Mouse (Mus musculus) embryonic facial prominence, embryonic 14.5 days (tissue): ENCODE measurements around the gene Slc30a2. TPM values are rescaled to one million over a fixed set of nuclear protein-coding genes. Genes with fewer than 3 reads are reported as not detected.
A peak's percentile ranks its signal among the peaks of the same experiment; 100 is the strongest.

Experiments
- ATAC-seq: fragments of 200-750 bp; cut with Nextera tagmentation; 2 replicates; pipeline ENCODE4 v1.8.0; 2017; ENCODE audit warnings: low read depth, moderate number of reproducible peaks, moderate TSS enrichment
- DNase-seq: peaks from one replicate; pipeline ENCODE4 v3.0.0-alpha.2; 2015; ENCODE audit warnings: low spot score
- H3K27ac ChIP-seq: fragments of 300-500 bp; sonication (generic); replicated peaks from 2 replicates; pipeline ENCODE4 v1.5.1; 2014; ENCODE audit warnings: low read depth, mild to moderate bottlenecking, low read length, moderate library complexity
- H3K27me3 ChIP-seq: fragments of 300-500 bp; sonication (generic); replicated peaks from 2 replicates; pipeline ENCODE4 v1.6.1; 2014; ENCODE audit warnings: low read length; ENCODE audit not compliant: control insufficient read depth, insufficient read depth
- H3K36me3 ChIP-seq: fragments of 300-500 bp; sonication (generic); 2 replicates; pipeline ENCODE4 v1.6.1; 2014; ENCODE audit warnings: low read length, mixed read lengths; ENCODE audit not compliant: control insufficient read depth, insufficient read depth
- H3K4me1 ChIP-seq: fragments of 300-500 bp; sonication (generic); 2 replicates; pipeline ENCODE4 v1.6.1; 2014; ENCODE audit warnings: antibody characterized with exemption, low read length; ENCODE audit not compliant: control insufficient read depth, insufficient read depth
- H3K4me2 ChIP-seq: fragments of 300-500 bp; sonication (generic); 2 replicates; pipeline ENCODE4 v1.6.1; 2014; ENCODE audit warnings: low read depth, mild to moderate bottlenecking, low read length, moderate library complexity, mixed read lengths
- H3K4me3 ChIP-seq: fragments of 300-500 bp; sonication (generic); 2 replicates; pipeline ENCODE4 v1.5.1; 2014; ENCODE audit warnings: low read depth, mild to moderate bottlenecking, low read length
- H3K9ac ChIP-seq: fragments of 300-500 bp; sonication (generic); 2 replicates; pipeline ENCODE4 v1.6.1; 2014; ENCODE audit warnings: low read depth, mild to moderate bottlenecking, low read length, moderate library complexity, mixed read lengths
- H3K9me3 ChIP-seq: fragments of 300-500 bp; sonication (generic); 2 replicates; pipeline ENCODE4 v1.6.1; 2016; ENCODE audit warnings: low read length; ENCODE audit not compliant: control insufficient read depth
- WGBS: fragments of 180-500 bp; shearing (Covaris S2); extraction: QIAGEN DNeasy Blood & Tissue Kit; methylation state at CpG from one replicate; pipeline ENCODE4 v1.1.7; 2014; 5-methylcytosine and 5-hydroxymethylcytosine counted together
- polyA plus RNA-seq: library from polyadenylated mRNA; unstranded; fragments of >200 nt; fragmentation: Nextera tagmentation; extraction: Ambion mirVana; gene quantifications from 2 replicates; pipeline ENCODE4 v1.2.1, GENCODE M21; 2014

The Slc30a2 gene
- polyA plus RNA-seq, 1 experiment from 2014 or later = 0.42 TPM

- H3K4me1 ChIP-seq = no peaks in the 10 kb centered on the region
- no peak overlapping the region for H3K4me3 ChIP-seq
- no peaks in the 10 kb centered on the region for H3K27me3 ChIP-seq
- no peak overlapping the region for H3K9ac ChIP-seq
- no peak for ATAC-seq
- no peaks in the 10 kb centered on the region for H3K36me3 ChIP-seq
- H3K4me2 ChIP-seq = no peak overlapping the region
- 78% methylated on average over 1 of the region's 1 CpGs for WGBS
- no peak for DNase-seq
- no peak overlapping the region for H3K27ac ChIP-seq
- H3K9me3 ChIP-seq = 0 out of 2 replicates have a peak, but pooled peaks cover 5% of the 10 kb centered on the region
These were observed 48.7 kb downstream of the Slc30a2 start for GRCm38 (mm10) chr4:134391636-134392035.

- no peak overlapping the region for H3K4me3 ChIP-seq
- peak overlapping the region; percentile 11; the same call in 1 of the 2 replicates for H3K4me2 ChIP-seq
- ATAC-seq (no peak), DNase-seq (peak; percentile 85)
- H3K9me3 ChIP-seq = 0 out of 2 replicates have a peak, but pooled peaks cover 5% of the 10 kb centered on the region
- H3K27me3 ChIP-seq = no peaks in the 10 kb centered on the region
- no peak overlapping the region for H3K27ac ChIP-seq
- H3K9ac ChIP-seq = no peak overlapping the region
- WGBS = 20% methylated on average over 7 of the region's 8 CpGs
- 0 out of 2 replicates have a peak, but pooled peaks cover 5% of the 10 kb centered on the region for H3K4me1 ChIP-seq
- H3K36me3 ChIP-seq = no peaks in the 10 kb centered on the region
These were observed 49.6 kb downstream of the Slc30a2 start for GRCm38 (mm10) chr4:134392595-134392994.

GRCm38 (mm10) chr4:134393026-134393425, 50.0 kb downstream of the Slc30a2 start:
- Histone ChIP-seq H3K36me3 (no peaks in the 10 kb centered on the region), H3K4me3 (no peak overlapping the region), H3K9ac (no peak overlapping the region), H3K9me3 (0 out of 2 replicates have a peak, but pooled peaks cover 5% of the 10 kb centered on the region), H3K4me1 (0 out of 2 replicates have a peak, but pooled peaks cover 6% of the 10 kb centered on the region), H3K27ac (no peak overlapping the region), H3K4me2 (no peak overlapping the region; the same call in 1 of the 2 replicates), H3K27me3 (no peaks in the 10 kb centered on the region)
- ATAC-seq (no peak), DNase-seq (peak; percentile 57)
- 26% methylated on average over 12 of the region's 12 CpGs for WGBS

GRCm38 (mm10) chr4:134395142-134395541, 52.2 kb downstream of the Slc30a2 start:
- no peak overlapping the region for H3K9ac ChIP-seq
- H3K9me3 ChIP-seq = 0 out of 2 replicates have a peak, but pooled peaks cover 5% of the 10 kb centered on the region
- ATAC-seq (no peak), DNase-seq (no peak)
- no peaks in the 10 kb centered on the region for H3K27me3 ChIP-seq
- no peaks in the 10 kb centered on the region for H3K36me3 ChIP-seq
- H3K4me2 ChIP-seq = no peak overlapping the region
- WGBS = 92% methylated on average over 7 of the region's 7 CpGs
- 0 out of 2 replicates have a peak, but pooled peaks cover 6% of the 10 kb centered on the region for H3K4me1 ChIP-seq
- H3K27ac ChIP-seq = no peak overlapping the region
- H3K4me3 ChIP-seq = no peak overlapping the region

GRCm38 (mm10) chr4:134395977-134396825, 53.2 kb downstream of the Slc30a2 start, which contains the start of gene Pafah2:
Gene Pafah2 (plus strand): TSS chr4:134396320.
- ATAC-seq (peak; percentile 99), DNase-seq (peak; percentile 100)
- H3K4me1 ChIP-seq = peaks cover 13% of the 10 kb centered on the region
- H3K36me3 ChIP-seq = no peaks in the 10 kb centered on the region
- H3K9me3 ChIP-seq = 0 out of 2 replicates have a peak, but pooled peaks cover 5% of the 10 kb centered on the region
- no peaks in the 10 kb centered on the region for H3K27me3 ChIP-seq
- peak within 1 kb of the TSS; percentile 67 for H3K9ac ChIP-seq
- H3K27ac ChIP-seq = peak within 1 kb of the TSS; percentile 84
- H3K4me3 ChIP-seq = peak within 1 kb of the TSS; percentile 65
- peak within 1 kb of the TSS; percentile 95 for H3K4me2 ChIP-seq
- WGBS = under 1% methylated on average over 31 of the region's 31 CpGs

GRCm38 (mm10) chr4:134397121-134397520, 54.1 kb downstream of the Slc30a2 start:
- DNase-seq = peak; percentile 64
- H3K9ac ChIP-seq = peak overlapping the region; percentile 67
- peak overlapping the region; percentile 65 for H3K27ac ChIP-seq
- no peaks in the 10 kb centered on the region for H3K27me3 ChIP-seq
- no peaks in the 10 kb centered on the region for H3K36me3 ChIP-seq
- H3K4me2 ChIP-seq = peak overlapping the region; percentile 95
- no peaks in the 10 kb centered on the region for H3K9me3 ChIP-seq
- no peak for ATAC-seq
- H3K4me1 ChIP-seq = peaks cover 14% of the 10 kb centered on the region
- 8% methylated on average over 7 of the region's 7 CpGs for WGBS
- H3K4me3 ChIP-seq = peak overlapping the region; percentile 65

GRCm38 (mm10) chr4:134397732-134398131, 54.8 kb downstream of the Slc30a2 start:
- Histone ChIP-seq H3K36me3 (no peaks in the 10 kb centered on the region), H3K27ac (no peak overlapping the region), H3K4me1 (peaks cover 14% of the 10 kb centered on the region), H3K27me3 (no peaks in the 10 kb centered on the region), H3K9ac (no peak overlapping the region), H3K4me2 (peak overlapping the region; percentile 95), H3K9me3 (no peaks in the 10 kb centered on the region), H3K4me3 (peak overlapping the region; percentile 65; the same call in 1 of the 2 replicates)
- ATAC-seq = no peak
- WGBS = 83% methylated on average over 9 of the region's 9 CpGs
- no peak for DNase-seq

- Histone ChIP-seq H3K4me2 (no peak overlapping the region), H3K27me3 (no peaks in the 10 kb centered on the region), H3K4me3 (no peak overlapping the region), H3K4me1 (peaks cover 14% of the 10 kb centered on the region), H3K9me3 (no peaks in the 10 kb centered on the region), H3K36me3 (no peaks in the 10 kb centered on the region), H3K27ac (no peak overlapping the region), H3K9ac (no peak overlapping the region)
- ATAC-seq = no peak
- DNase-seq = no peak
- 24% methylated on average over 5 of the region's 5 CpGs for WGBS
These were observed 57.2 kb downstream of the Slc30a2 start for GRCm38 (mm10) chr4:134400206-134400605.
